In the genomic region with DNA sequence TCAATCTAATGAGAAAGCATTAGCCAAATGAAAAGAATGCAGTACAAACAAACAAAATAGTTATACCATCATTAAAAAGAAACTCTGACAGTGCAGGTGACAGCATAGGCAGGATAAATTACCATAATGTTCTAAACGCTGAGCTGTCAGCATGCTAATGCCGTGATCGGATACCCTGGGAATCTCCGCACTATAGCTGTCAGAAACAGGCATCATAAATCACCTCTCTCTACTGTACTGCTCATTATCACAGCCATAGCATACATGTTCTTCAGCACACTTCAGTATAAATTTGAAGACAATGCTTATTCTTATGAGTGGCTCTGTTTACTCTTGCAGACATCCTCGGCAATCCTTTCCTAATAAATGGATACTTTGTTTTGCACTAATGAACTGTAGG, we compare ENCODE assay signal across 23 mouse cellular contexts.
DNase-seq lines count a peak whose midpoint lies in the region; ATAC-seq and TF ChIP-seq lines count a peak whose summit lies in the region.
"Had no signal": no experiment of that assay in that cellular context is flagged by ENCODE, and none has a peak within 500 bp of the region (broad histone marks: within the 10 kb centered on the region; RNA-seq: fewer than 3 reads in every experiment).

No protein-coding gene starts in this region.

- H3K36me3 ChIP-seq in hindbrain, embryonic 13.5 days: no peaks in the 10 kb centered on the region
- H3K36me3 ChIP-seq in hindbrain, embryonic 11.5 days (ENCODE audit: control insufficient read depth, insufficient read depth, low read length): no peaks in the 10 kb centered on the region
- no peaks in the 10 kb centered on the region for H3K36me3 ChIP-seq in forebrain, embryonic 15.5 days
- H3K36me3 ChIP-seq in hindbrain, postnatal 0 days (ENCODE audit: insufficient read depth, low read length): no peaks in the 10 kb centered on the region
- no peaks in the 10 kb centered on the region for H3K36me3 ChIP-seq in intestine, embryonic 16.5 days (ENCODE audit: control insufficient read depth, insufficient read depth, low read length)
- H3K36me3 ChIP-seq: embryonic facial prominence, embryonic 12.5 days; limb, embryonic 13.5 days; liver, embryonic 13.5 days had no signal

- no peak for TF ChIP-seq CTCF in hindbrain, postnatal 0 days (IDR thresholded peaks at IDR 0.05; ENCODE audit: low read depth)

- peak; percentile 93 for ATAC-seq in hindbrain, embryonic 13.5 days (ENCODE audit: low FRiP score)
- no peak for ATAC-seq in hindbrain, embryonic 11.5 days (ENCODE audit: low FRiP score)
- 0 out of 2 replicates have a peak, but pooled peaks have one; percentile 46 for ATAC-seq in forebrain, embryonic 15.5 days (replicated peaks)
- peak; percentile 47; the same call in 1 of the 2 replicates for ATAC-seq in hindbrain, postnatal 0 days
- no peak for ATAC-seq in intestine, embryonic 16.5 days
- ATAC-seq: Patski had no signal

- H3K4me3 ChIP-seq in hindbrain, embryonic 13.5 days: no peak overlapping the region
- no peak overlapping the region for H3K4me3 ChIP-seq in hindbrain, embryonic 11.5 days (ENCODE audit: low read depth, low read length)
- H3K4me3 ChIP-seq in forebrain, embryonic 15.5 days: no peak overlapping the region
- no peak overlapping the region for H3K4me3 ChIP-seq in hindbrain, postnatal 0 days (ENCODE audit: low read length)
- H3K4me3 ChIP-seq in intestine, embryonic 16.5 days (ENCODE audit: low read length): no peak overlapping the region
- H3K4me3 ChIP-seq: embryonic facial prominence, embryonic 12.5 days; gastrocnemius, adult 2 months; layer of hippocampus, adult 2 months; limb, embryonic 13.5 days; liver, embryonic 13.5 days had no signal

- DNase-seq in hindbrain, embryonic 11.5 days (ENCODE audit: low spot score): no peak
- DNase-seq in Muller cell, postnatal 12 days (ENCODE audit: inconsistent ontology term): peak; percentile 8
- DNase-seq in hindbrain, postnatal 0 days (ENCODE audit: low spot score): peak; percentile 33
- no peak for DNase-seq in embryo, embryonic 10.5 days (ENCODE audit: low spot score)
- no peak for DNase-seq in kidney, adult 11 months
- DNase-seq: adrenal gland, postnatal 36 days; cerebellum, adult 18-20 months; cerebellum, postnatal 14 days; gastrocnemius, adult 2 months; heart, postnatal 36 days; kidney, adult 9 months; kidney, postnatal 25 days; layer of hippocampus, postnatal 36 days; liver, embryonic 13.5 days; lung, adult 2 months; lung, postnatal 14 days had no signal

- no peaks in the 10 kb centered on the region for H3K9me3 ChIP-seq in hindbrain, embryonic 13.5 days
- H3K9me3 ChIP-seq in hindbrain, embryonic 11.5 days (ENCODE audit: control insufficient read depth, low read length): no peaks in the 10 kb centered on the region
- H3K9me3 ChIP-seq in forebrain, embryonic 15.5 days: no peaks in the 10 kb centered on the region
- no peaks in the 10 kb centered on the region for H3K9me3 ChIP-seq in hindbrain, postnatal 0 days (ENCODE audit: low read length)
- no peaks in the 10 kb centered on the region for H3K9me3 ChIP-seq in intestine, embryonic 16.5 days (ENCODE audit: control insufficient read depth, low read length)
- H3K9me3 ChIP-seq: embryonic facial prominence, embryonic 12.5 days; limb, embryonic 13.5 days; liver, embryonic 13.5 days had no signal

- no peak overlapping the region for H3K9ac ChIP-seq in hindbrain, embryonic 13.5 days
- no peak overlapping the region for H3K9ac ChIP-seq in hindbrain, embryonic 11.5 days (ENCODE audit: low read depth, low read length)
- no peak overlapping the region for H3K9ac ChIP-seq in forebrain, embryonic 15.5 days (replicated peaks)
- H3K9ac ChIP-seq in hindbrain, postnatal 0 days (replicated peaks; ENCODE audit: low read length): no peak overlapping the region
- H3K9ac ChIP-seq in intestine, embryonic 16.5 days (ENCODE audit: low read depth, low read length): no peak overlapping the region
- H3K9ac ChIP-seq: embryonic facial prominence, embryonic 12.5 days; limb, embryonic 13.5 days; liver, embryonic 13.5 days had no signal

- 33% methylated on average over 5 of the region's 5 CpGs for WGBS in hindbrain, embryonic 13.5 days
- 60% methylated on average over 5 of the region's 5 CpGs for WGBS in hindbrain, embryonic 11.5 days
- 22% methylated on average over 5 of the region's 5 CpGs for WGBS in forebrain, embryonic 15.5 days
- 48% methylated on average over 5 of the region's 5 CpGs for WGBS in hindbrain, postnatal 0 days
- WGBS in intestine, embryonic 16.5 days: 56% methylated on average over 5 of the region's 5 CpGs

- H3K27ac ChIP-seq in hindbrain, embryonic 13.5 days: peak overlapping the region; percentile 35; the same call in 1 of the 2 replicates
- no peak overlapping the region for H3K27ac ChIP-seq in hindbrain, embryonic 11.5 days (ENCODE audit: low read depth, low read length)
- no peak overlapping the region for H3K27ac ChIP-seq in forebrain, embryonic 15.5 days (replicated peaks)
- H3K27ac ChIP-seq in hindbrain, postnatal 0 days: no peak overlapping the region
- H3K27ac ChIP-seq in intestine, embryonic 16.5 days (ENCODE audit: low read length): no peak overlapping the region
- H3K27ac ChIP-seq: embryonic facial prominence, embryonic 12.5 days; gastrocnemius, adult 2 months; layer of hippocampus, adult 2 months; limb, embryonic 13.5 days; liver, embryonic 13.5 days had no signal

- H3K4me1 ChIP-seq in hindbrain, embryonic 13.5 days (replicated peaks): peaks cover 5% of the 10 kb centered on the region
- H3K4me1 ChIP-seq in hindbrain, embryonic 11.5 days (replicated peaks; ENCODE audit: control insufficient read depth, insufficient read depth, low read length): no peaks in the 10 kb centered on the region
- peaks cover 6% of the 10 kb centered on the region; the same call in 1 of the 2 replicates for H3K4me1 ChIP-seq in forebrain, embryonic 15.5 days
- H3K4me1 ChIP-seq in hindbrain, postnatal 0 days (ENCODE audit: insufficient read depth, low read length): no peaks in the 10 kb centered on the region
- H3K4me1 ChIP-seq in intestine, embryonic 16.5 days (ENCODE audit: control insufficient read depth, insufficient read depth, low read length): no peaks in the 10 kb centered on the region
- H3K4me1 ChIP-seq: embryonic facial prominence, embryonic 12.5 days; limb, embryonic 13.5 days; liver, embryonic 13.5 days had no signal

- no peak overlapping the region for H3K4me2 ChIP-seq in hindbrain, embryonic 13.5 days
- no peak overlapping the region for H3K4me2 ChIP-seq in hindbrain, embryonic 11.5 days (replicated peaks; ENCODE audit: low read depth, low read length)
- no peak overlapping the region for H3K4me2 ChIP-seq in forebrain, embryonic 15.5 days (replicated peaks)
- no peak overlapping the region for H3K4me2 ChIP-seq in hindbrain, postnatal 0 days (ENCODE audit: low read depth, low read length)
- no peak overlapping the region for H3K4me2 ChIP-seq in intestine, embryonic 16.5 days (ENCODE audit: low read depth, low read length)
- H3K4me2 ChIP-seq: embryonic facial prominence, embryonic 12.5 days; limb, embryonic 13.5 days; liver, embryonic 13.5 days had no signal

- no peaks in the 10 kb centered on the region for H3K27me3 ChIP-seq in hindbrain, embryonic 13.5 days
- H3K27me3 ChIP-seq in hindbrain, embryonic 11.5 days (ENCODE audit: control insufficient read depth, insufficient read depth, low read length): no peaks in the 10 kb centered on the region
- no peaks in the 10 kb centered on the region for H3K27me3 ChIP-seq in forebrain, embryonic 15.5 days
- no peaks in the 10 kb centered on the region for H3K27me3 ChIP-seq in hindbrain, postnatal 0 days (ENCODE audit: insufficient read depth, low read length)
- H3K27me3 ChIP-seq in intestine, embryonic 16.5 days (replicated peaks; ENCODE audit: control insufficient read depth, insufficient read depth, low read length): no peaks in the 10 kb centered on the region
- H3K27me3 ChIP-seq: embryonic facial prominence, embryonic 12.5 days; limb, embryonic 13.5 days; liver, embryonic 13.5 days; Patski had no signal

Comparison
In these comparisons a context has a peak if more than half of its experiments do, and no peak if none do; other contexts are left out.
1. ATAC-seq: peak in hindbrain, embryonic 13.5 days (single experiment), forebrain, embryonic 15.5 days (single experiment) and hindbrain, postnatal 0 days (single experiment); none in hindbrain, embryonic 11.5 days (single experiment) and intestine, embryonic 16.5 days (single experiment).
2. DNase-seq: peak in Muller cell, postnatal 12 days (single experiment) and hindbrain, postnatal 0 days (single experiment); none in hindbrain, embryonic 11.5 days (single experiment), embryo, embryonic 10.5 days (single experiment) and kidney, adult 11 months (single experiment).